Mouse (Mus musculus) mature B cell (primary cell): ENCODE results near the gene Rfx3.

Source experiments
- in situ Hi-C: fragments of 300-500 bp; cut with MboI; formaldehyde crosslinking; loops from 2 replicates; pipeline ENCODE4 v1.14.3; 2019

Gene Rfx3

GRCm38 (mm10) chr19:27905976-27906375, 105.0 kb downstream of the Rfx3 start:
- in situ Hi-C loops = no loop called here

GRCm38 (mm10) chr19:27905172-27905571, 105.8 kb downstream of the Rfx3 start:
- in situ Hi-C loops = no loop called here

GRCm38 (mm10) chr19:27904655-27905054, 106.3 kb downstream of the Rfx3 start:
- in situ Hi-C loops = no loop called here

- in situ Hi-C loops = no loop called here
Observed at GRCm38 (mm10) chr19:27904209-27904608, 106.8 kb downstream of the Rfx3 start.

DNA sequence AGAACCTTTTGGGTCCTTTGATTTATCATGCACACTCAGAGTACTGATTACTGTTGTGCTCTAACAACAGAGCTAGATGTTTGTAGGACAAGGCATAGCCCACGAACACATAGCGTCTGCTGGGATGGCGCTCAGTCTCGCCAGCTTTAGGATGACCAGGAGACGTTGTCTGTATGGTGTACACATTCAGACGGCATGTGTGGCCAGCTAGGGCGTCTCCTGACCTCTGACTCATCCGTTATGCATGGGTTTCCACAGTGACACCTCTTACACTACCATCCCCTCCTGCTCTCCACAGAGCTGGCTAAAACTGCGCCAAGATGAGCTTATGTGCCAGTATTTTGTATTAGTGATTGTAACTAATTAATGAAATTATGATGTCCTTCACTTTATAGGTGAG, 108.4 kb downstream of the Rfx3 start:
- in situ Hi-C loops = no loop called here

DNA sequence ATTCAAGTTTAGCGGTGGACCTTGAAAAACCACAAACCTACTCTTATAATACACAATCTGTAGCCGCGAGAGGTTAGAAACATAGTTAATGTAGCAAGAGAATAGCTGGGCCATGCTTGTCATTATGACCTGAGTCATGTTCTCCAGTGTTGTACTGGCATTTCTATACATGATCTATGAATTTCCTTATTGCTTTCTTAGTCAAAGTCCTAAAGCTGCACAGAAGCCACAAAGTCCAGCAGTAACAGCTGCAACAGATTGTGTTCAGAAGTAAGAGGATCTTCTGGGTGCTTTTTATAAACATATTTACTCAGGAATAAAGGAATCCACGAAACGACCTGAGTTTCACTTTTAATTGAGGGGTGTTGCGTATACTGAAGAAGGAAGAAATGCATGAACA, 109.3 kb downstream of the Rfx3 start:
- in situ Hi-C loops = no loop called here

GRCm38 (mm10) chr19:27884520-27884919, 126.4 kb downstream of the Rfx3 start:
- in situ Hi-C loops = no loop called here

DNA sequence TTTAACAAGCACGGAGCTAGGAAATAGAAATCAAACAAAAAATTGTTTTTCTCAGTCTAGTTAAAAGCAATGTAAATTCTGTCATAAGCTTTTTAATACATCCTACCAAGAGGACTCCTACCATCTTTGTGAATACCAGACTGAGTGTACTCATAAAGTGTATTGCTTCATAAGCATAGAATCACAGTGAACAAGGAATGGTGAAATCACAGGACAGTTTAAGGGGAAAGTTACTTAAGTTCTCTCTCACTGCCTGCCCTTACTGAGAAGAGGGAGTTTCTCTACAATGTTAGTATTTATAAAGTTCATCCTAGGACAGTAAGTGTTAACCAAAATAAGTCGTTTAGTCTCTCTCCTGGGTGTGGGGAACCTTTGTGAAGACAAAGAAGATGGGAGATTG, 133.5 kb downstream of the Rfx3 start:
- in situ Hi-C loops = no loop called here

DNA sequence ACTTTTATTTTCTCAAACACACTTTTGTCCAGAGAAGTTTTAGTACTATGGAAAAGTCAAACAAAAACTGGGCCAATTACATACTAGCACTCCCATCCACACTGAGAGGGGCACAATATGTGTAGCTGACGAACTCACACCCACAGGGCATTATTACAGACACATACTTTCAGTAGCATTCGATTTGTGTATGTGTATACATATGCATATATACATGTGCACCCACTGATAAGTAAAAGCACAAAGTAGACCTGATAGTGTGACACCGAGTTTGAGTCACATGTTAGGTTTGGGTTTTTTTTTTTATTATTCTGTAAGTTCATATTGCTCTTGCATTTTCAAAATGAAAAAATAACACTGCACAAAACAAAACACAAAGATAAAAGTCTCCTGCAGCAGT, 140.2 kb downstream of the Rfx3 start:
- in situ Hi-C loops = no loop called here

GRCm38 (mm10) chr19:27859641-27860040, 151.3 kb downstream of the Rfx3 start:
- in situ Hi-C loops = no loop called here

- in situ Hi-C loops = no loop called here
Observed at GRCm38 (mm10) chr19:27848946-27849345, 162.0 kb downstream of the Rfx3 start.

DNA sequence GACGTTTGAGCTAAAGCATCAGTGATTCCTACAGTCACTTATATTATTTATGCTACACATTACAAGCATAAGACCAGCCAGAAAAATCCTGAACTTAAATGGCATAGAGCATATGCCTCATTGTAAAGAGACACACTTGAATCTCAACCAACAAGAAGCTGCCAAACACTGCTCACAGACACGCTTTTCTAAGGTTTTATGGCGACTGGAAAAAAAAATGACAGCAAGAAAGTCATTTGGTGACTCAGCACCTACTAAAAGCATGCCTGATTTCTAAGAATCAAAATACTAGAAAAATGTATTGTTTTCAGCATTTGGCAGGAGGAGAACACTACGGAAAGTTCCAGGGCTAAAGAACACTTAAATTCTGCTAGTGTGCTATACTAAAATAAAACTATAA, 163.9 kb downstream of the Rfx3 start:
- in situ Hi-C loops = no loop called here

DNA sequence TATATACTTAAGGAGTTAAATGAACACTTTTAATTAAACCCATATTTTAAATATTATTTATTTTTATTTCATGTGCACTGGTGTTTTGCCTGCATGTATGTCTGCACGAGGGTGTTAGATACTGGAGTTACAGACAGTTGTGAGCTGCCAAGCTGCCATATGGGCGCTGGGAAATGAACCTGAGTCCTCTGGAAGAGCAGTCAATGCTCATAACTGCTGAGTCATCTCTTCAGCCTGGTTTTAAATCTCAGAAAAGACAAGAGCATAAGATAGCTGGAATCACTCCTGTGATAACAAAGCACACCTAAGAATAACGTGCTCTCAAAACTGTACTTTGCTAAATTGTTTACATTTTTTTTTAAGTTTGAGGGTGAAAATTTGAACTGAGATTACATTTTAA, 172.3 kb downstream of the Rfx3 start:
- in situ Hi-C loops = no loop called here

GRCm38 (mm10) chr19:27838041-27838440, 172.9 kb downstream of the Rfx3 start:
- in situ Hi-C loops = no loop called here

DNA sequence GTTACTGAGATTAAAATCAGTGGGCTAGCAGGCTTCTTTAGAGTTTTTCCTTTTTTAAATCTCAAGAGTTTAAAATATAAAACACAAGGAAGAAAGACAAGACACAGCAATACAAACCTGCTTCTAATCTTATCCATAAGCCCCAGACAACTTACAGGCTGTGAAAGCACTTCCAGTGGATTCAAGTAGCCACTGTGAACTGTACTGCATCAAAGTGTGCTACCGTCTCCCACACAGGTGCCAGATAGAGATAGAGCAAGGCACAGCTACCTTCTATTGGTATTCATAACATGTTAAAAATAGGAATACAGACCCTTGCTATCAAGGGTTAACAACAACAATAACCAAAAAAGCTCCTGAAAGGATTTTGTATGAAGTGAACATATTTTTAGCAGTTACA, 178.5 kb downstream of the Rfx3 start:
- in situ Hi-C loops = no loop called here

DNA sequence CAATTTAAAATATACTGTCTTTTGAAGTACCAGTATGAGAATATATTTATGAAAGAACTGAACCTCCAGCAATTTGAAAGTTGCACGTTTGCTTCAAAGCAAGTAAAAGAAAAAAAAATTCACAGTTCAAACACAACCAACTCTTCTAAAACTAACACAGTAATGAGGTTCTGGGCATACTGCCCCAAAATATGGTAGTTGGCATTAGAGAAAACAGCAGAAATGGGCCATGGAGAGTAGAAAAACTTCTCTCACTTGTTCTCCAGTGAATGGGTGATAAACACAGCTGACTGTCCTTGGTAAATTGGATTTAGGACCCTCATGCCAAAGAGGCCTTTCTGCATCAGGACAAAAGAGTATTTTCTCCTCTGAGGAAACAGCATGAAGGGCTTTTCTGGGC, 182.7 kb downstream of the Rfx3 start:
- in situ Hi-C loops = no loop called here

GRCm38 (mm10) chr19:27817661-27818060, 193.3 kb downstream of the Rfx3 start:
- in situ Hi-C loops = no loop called here

DNA sequence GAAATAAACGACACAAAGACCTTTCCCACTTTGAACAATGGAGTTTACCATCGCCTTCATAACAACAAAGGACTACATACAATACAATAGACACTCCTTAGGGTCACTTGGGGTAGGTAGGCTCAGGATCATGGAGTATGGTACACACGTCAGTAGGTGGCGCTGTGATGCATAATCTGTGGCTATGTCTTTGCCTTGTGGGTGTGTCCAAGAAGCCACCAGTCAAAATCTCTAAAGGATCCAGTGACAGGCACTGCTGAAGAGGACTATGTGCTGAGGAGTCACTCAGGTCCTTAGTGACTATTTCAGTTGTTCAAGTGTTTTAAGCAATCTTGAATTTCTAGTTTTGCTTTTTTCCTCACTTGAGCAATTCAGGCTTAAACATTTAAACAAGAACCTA, 230.9 kb downstream of the Rfx3 start:
- in situ Hi-C loops = no loop called here

DNA sequence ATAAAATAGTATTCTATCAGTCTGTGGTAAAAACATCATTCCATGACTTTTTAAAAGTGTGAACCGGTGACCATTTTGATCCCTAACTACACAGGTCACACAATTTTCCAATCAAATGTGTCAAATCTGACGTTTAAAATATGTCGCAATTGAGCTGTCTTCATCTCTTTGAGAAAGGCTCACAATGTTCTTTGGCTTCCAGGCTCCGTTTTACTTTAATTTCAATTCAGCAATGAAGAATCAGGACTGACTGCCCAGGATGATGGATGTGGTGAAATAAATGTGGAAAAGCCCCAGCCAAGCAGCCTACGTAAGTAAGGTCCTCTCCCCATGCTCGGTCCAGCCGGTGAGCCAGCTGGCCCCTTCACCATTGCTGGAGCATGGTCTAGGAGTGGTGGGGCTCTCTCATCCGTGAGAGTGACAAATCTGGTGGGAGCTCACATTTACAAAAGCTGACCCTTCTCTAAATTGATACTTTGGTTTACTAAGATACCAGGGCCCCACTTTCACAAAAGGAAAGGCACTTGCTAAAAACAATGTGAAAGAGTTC, 240.2 kb downstream of the Rfx3 start:
- in situ Hi-C loops = no loop called here

GRCm38 (mm10) chr19:27768444-27768843, 242.5 kb downstream of the Rfx3 start:
- in situ Hi-C loops = no loop called here

DNA sequence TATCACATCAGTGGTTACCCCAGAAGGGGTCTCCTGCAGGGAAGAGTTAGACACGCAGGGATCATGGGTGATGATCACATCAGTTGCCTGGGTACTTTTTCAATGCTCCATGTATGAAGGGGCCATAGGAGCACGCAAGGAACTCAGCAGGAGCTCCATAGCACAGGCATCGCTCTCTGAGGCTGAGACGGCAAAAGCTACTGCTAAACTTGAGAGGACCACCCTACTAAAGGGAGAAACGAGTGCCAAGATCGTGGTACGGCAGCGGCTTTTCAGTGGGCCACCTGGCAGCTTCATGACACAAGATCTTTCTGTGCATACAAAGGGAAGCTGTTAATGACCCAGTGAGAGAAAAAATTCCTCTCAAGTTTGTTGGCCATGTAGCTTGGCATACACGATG, 250.7 kb downstream of the Rfx3 start:
- in situ Hi-C loops = no loop called here

- in situ Hi-C loops = no loop called here
Observed at GRCm38 (mm10) chr19:27759347-27759746, 251.6 kb downstream of the Rfx3 start.

- in situ Hi-C loops = no loop called here
Observed at GRCm38 (mm10) chr19:27747301-27747700, 263.7 kb downstream of the Rfx3 start.

GRCm38 (mm10) chr19:27738908-27739307, 272.1 kb downstream of the Rfx3 start:
- in situ Hi-C loops = no loop called here

GRCm38 (mm10) chr19:27736571-27736970, 274.4 kb downstream of the Rfx3 start:
- in situ Hi-C loops = no loop called here
